In genomic region chr12:31310687-31311086, GRCm38 (mm10) we compare ENCODE assay signal across 22 mouse cellular contexts. TPM values are rescaled to one million over a fixed set of nuclear protein-coding genes. Genes with fewer than 3 reads are reported as not detected.
DNase-seq lines count a peak whose midpoint lies in the region; ATAC-seq and TF ChIP-seq lines count a peak whose summit lies in the region.
"Had no signal": no experiment of that assay in that cellular context is flagged by ENCODE, and none has a peak within 500 bp of the region (broad histone marks: within the 10 kb centered on the region; RNA-seq: fewer than 3 reads in every experiment).

No protein-coding gene starts in this region.

- H3K27me3 ChIP-seq in forebrain, embryonic 10.5 days (ENCODE audit: poor library complexity, severe bottlenecking): no peaks in the 10 kb centered on the region
- no peaks in the 10 kb centered on the region for H3K27me3 ChIP-seq in forebrain, embryonic 11.5 days (ENCODE audit: control insufficient read depth, insufficient read depth, low read length)
- H3K27me3 ChIP-seq in kidney, embryonic 14.5 days (ENCODE audit: control insufficient read depth, insufficient read depth, low read length): no peaks in the 10 kb centered on the region
- H3K27me3 ChIP-seq in kidney, adult 2 months (replicated peaks; ENCODE audit: control insufficient read depth, insufficient read depth, low read length): no peaks in the 10 kb centered on the region
- no peaks in the 10 kb centered on the region for H3K27me3 ChIP-seq in embryonic facial prominence, embryonic 10.5 days (replicated peaks; ENCODE audit: low read depth, poor library complexity, severe bottlenecking)
- H3K27me3 ChIP-seq in neural tube, embryonic 11.5 days (ENCODE audit: control insufficient read depth, insufficient read depth, low read length): no peaks in the 10 kb centered on the region
- H3K27me3 ChIP-seq: heart, embryonic 13.5 days; limb, embryonic 15.5 days; liver, embryonic 15.5 days; midbrain, embryonic 12.5 days; Patski had no signal

- no peak for DNase-seq in forebrain, embryonic 10.5 days (ENCODE audit: extremely low spot score, low spot score)
- no peak for DNase-seq in forebrain, embryonic 11.5 days (ENCODE audit: low spot score)
- no peak for DNase-seq in kidney, adult 2 months
- DNase-seq in embryonic facial prominence, embryonic 10.5 days (ENCODE audit: low spot score): peak; percentile 33
- peak; percentile 31 for DNase-seq in neural tube, embryonic 11.5 days (ENCODE audit: low spot score)
- DNase-seq in thymus, postnatal 14 days: no peak
- DNase-seq: adrenal gland, adult 8-10 months; cerebellum, adult 9-11 months; gastrocnemius, postnatal 36 days; right cerebral cortex, adult 18-20 months had no signal

- no peak for TF ChIP-seq CTCF in kidney, adult 2 months (conservative IDR thresholded peaks at IDR 0.05; ENCODE audit: insufficient read depth, insufficient read length, low read depth, low read length)

- peaks cover 47% of the 10 kb centered on the region for H3K36me3 ChIP-seq in forebrain, embryonic 10.5 days (replicated peaks)
- H3K36me3 ChIP-seq in forebrain, embryonic 11.5 days (ENCODE audit: control insufficient read depth, insufficient read depth, low read length): no peaks in the 10 kb centered on the region
- peaks cover 97% of the 10 kb centered on the region for H3K36me3 ChIP-seq in kidney, embryonic 14.5 days (ENCODE audit: control insufficient read depth, insufficient read depth, low read length)
- H3K36me3 ChIP-seq in kidney, adult 2 months (ENCODE audit: control insufficient read depth, insufficient read depth, low read length): peaks cover 14% of the 10 kb centered on the region
- peaks cover 98% of the 10 kb centered on the region for H3K36me3 ChIP-seq in embryonic facial prominence, embryonic 10.5 days (replicated peaks)
- peaks cover 4% of the 10 kb centered on the region for H3K36me3 ChIP-seq in neural tube, embryonic 11.5 days (ENCODE audit: control insufficient read depth, insufficient read depth, low read length)
- H3K36me3 ChIP-seq: liver, embryonic 15.5 days; midbrain, embryonic 12.5 days had no signal

- no peaks in the 10 kb centered on the region for H3K9me3 ChIP-seq in forebrain, embryonic 10.5 days
- H3K9me3 ChIP-seq in forebrain, embryonic 11.5 days (ENCODE audit: control insufficient read depth, low read length): no peaks in the 10 kb centered on the region
- no peaks in the 10 kb centered on the region for H3K9me3 ChIP-seq in kidney, embryonic 14.5 days (ENCODE audit: control insufficient read depth, low read length)
- H3K9me3 ChIP-seq in embryonic facial prominence, embryonic 10.5 days: no peaks in the 10 kb centered on the region
- no peaks in the 10 kb centered on the region for H3K9me3 ChIP-seq in neural tube, embryonic 11.5 days (ENCODE audit: control insufficient read depth, low read length)
- H3K9me3 ChIP-seq: limb, embryonic 15.5 days; liver, embryonic 15.5 days; midbrain, embryonic 12.5 days had no signal

- H3K9ac ChIP-seq in forebrain, embryonic 11.5 days (ENCODE audit: low read length): no peak overlapping the region
- no peak overlapping the region for H3K9ac ChIP-seq in kidney, embryonic 14.5 days (ENCODE audit: low read depth, low read length)
- H3K9ac ChIP-seq in neural tube, embryonic 11.5 days (ENCODE audit: low read length): no peak overlapping the region
- H3K9ac ChIP-seq: heart, embryonic 13.5 days; limb, embryonic 15.5 days; liver, embryonic 15.5 days; midbrain, embryonic 12.5 days had no signal

- H3K4me1 ChIP-seq in forebrain, embryonic 10.5 days: peaks cover 12% of the 10 kb centered on the region
- no peaks in the 10 kb centered on the region for H3K4me1 ChIP-seq in forebrain, embryonic 11.5 days (replicated peaks; ENCODE audit: control insufficient read depth, insufficient read depth, low read length)
- no peaks in the 10 kb centered on the region for H3K4me1 ChIP-seq in kidney, embryonic 14.5 days (ENCODE audit: control insufficient read depth, insufficient read depth, low read length)
- H3K4me1 ChIP-seq in kidney, adult 2 months (ENCODE audit: control insufficient read depth, insufficient read depth, low read length): no peaks in the 10 kb centered on the region
- peaks cover 16% of the 10 kb centered on the region for H3K4me1 ChIP-seq in embryonic facial prominence, embryonic 10.5 days
- no peaks in the 10 kb centered on the region for H3K4me1 ChIP-seq in neural tube, embryonic 11.5 days (ENCODE audit: control insufficient read depth, insufficient read depth, low read length)
- H3K4me1 ChIP-seq: liver, embryonic 15.5 days; midbrain, embryonic 12.5 days had no signal

- H3K27ac ChIP-seq in forebrain, embryonic 10.5 days: 0 out of 2 replicates have a peak overlapping the region, but pooled peaks have one; percentile 4
- no peak overlapping the region for H3K27ac ChIP-seq in forebrain, embryonic 11.5 days (ENCODE audit: low read depth, low read length)
- no peak overlapping the region for H3K27ac ChIP-seq in kidney, embryonic 14.5 days (ENCODE audit: low read depth, low read length)
- H3K27ac ChIP-seq in kidney, adult 2 months (ENCODE audit: insufficient read depth, low read depth, low read length): no peak overlapping the region
- H3K27ac ChIP-seq in embryonic facial prominence, embryonic 10.5 days (replicated peaks): peak overlapping the region; percentile 40; the same call in 1 of the 2 replicates
- peak overlapping the region; percentile 6; the same call in 1 of the 2 replicates for H3K27ac ChIP-seq in neural tube, embryonic 11.5 days (ENCODE audit: low read depth, low read length)
- H3K27ac ChIP-seq: kidney, postnatal 0 days; limb, embryonic 15.5 days; liver, embryonic 15.5 days; macrophage; midbrain, embryonic 12.5 days had no signal

- ATAC-seq in forebrain, embryonic 11.5 days (replicated peaks; ENCODE audit: low FRiP score): no peak
- 0 out of 2 replicates have a peak, but pooled peaks have one; percentile 22 for ATAC-seq in kidney, embryonic 14.5 days (ENCODE audit: low FRiP score, low TSS enrichment)
- ATAC-seq in neural tube, embryonic 11.5 days (ENCODE audit: insufficient read depth, low FRiP score, low TSS enrichment): no peak
- ATAC-seq in megakaryocyte-erythroid progenitor cell, adult 5-6 weeks (replicated peaks; ENCODE audit: low FRiP score, low TSS enrichment, poor library complexity, severe bottlenecking): no peak
- ATAC-seq: CD4-positive, CD25-positive, alpha-beta regulatory T cell, adult 4 months; forebrain, embryonic 16.5 days; inflammation-experienced regulatory T-cells, adult 6 months; Patski had no signal

- TF ChIP-seq POLR2A in kidney, adult 2 months (IDR thresholded peaks at IDR 0.05; ENCODE audit: low read depth, low read length): no peak

- no peak overlapping the region for H3K4me2 ChIP-seq in forebrain, embryonic 11.5 days (ENCODE audit: low read depth, low read length, severe bottlenecking)
- no peak overlapping the region for H3K4me2 ChIP-seq in kidney, embryonic 14.5 days (replicated peaks; ENCODE audit: low read depth, low read length)
- H3K4me2 ChIP-seq in neural tube, embryonic 11.5 days (ENCODE audit: low read depth): no peak overlapping the region
- H3K4me2 ChIP-seq: heart, embryonic 13.5 days; limb, embryonic 15.5 days; liver, embryonic 15.5 days; midbrain, embryonic 12.5 days had no signal

- WGBS in forebrain, embryonic 10.5 days: 47% methylated on average over 9 of the region's 9 CpGs
- WGBS in forebrain, embryonic 11.5 days: 39% methylated on average over 9 of the region's 9 CpGs
- WGBS in kidney, embryonic 14.5 days: 88% methylated on average over 9 of the region's 9 CpGs
- WGBS in kidney, adult 2 months: 88% methylated on average over 9 of the region's 9 CpGs
- WGBS in embryonic facial prominence, embryonic 10.5 days: 33% methylated on average over 9 of the region's 9 CpGs
- 44% methylated on average over 9 of the region's 9 CpGs for WGBS in neural tube, embryonic 11.5 days

- H3K4me3 ChIP-seq in forebrain, embryonic 10.5 days: no peak overlapping the region
- H3K4me3 ChIP-seq in forebrain, embryonic 11.5 days (ENCODE audit: low read depth, low read length): no peak overlapping the region
- H3K4me3 ChIP-seq in kidney, embryonic 14.5 days (ENCODE audit: low read length): no peak overlapping the region
- no peak overlapping the region for H3K4me3 ChIP-seq in kidney, adult 2 months (ENCODE audit: insufficient read depth, low read depth, low read length)
- H3K4me3 ChIP-seq in embryonic facial prominence, embryonic 10.5 days: no peak overlapping the region
- H3K4me3 ChIP-seq in neural tube, embryonic 11.5 days (ENCODE audit: low read depth, low read length): no peak overlapping the region
- H3K4me3 ChIP-seq: heart, embryonic 13.5 days; limb, embryonic 15.5 days; liver, embryonic 15.5 days; midbrain, embryonic 12.5 days had no signal

RNA-seq across cellular contexts. Expression of gene Dld, which starts 40.6 kb away (rescaled TPM):
- polyA plus RNA-seq in forebrain, embryonic 10.5 days (2016; fragmentation: Nextera tagmentation; extraction: Ambion mirVana): 136 and 137 TPM in 2 replicates
- 133 and 142 TPM in 2 replicates for polyA plus RNA-seq in forebrain, embryonic 11.5 days (2014; fragmentation: Nextera tagmentation; extraction: Ambion mirVana)
- 127 and 145 TPM in 2 replicates for polyA plus RNA-seq in kidney, embryonic 14.5 days (2014; fragmentation: Nextera tagmentation; extraction: Ambion mirVana)
- polyA plus RNA-seq in kidney, adult 2 months (2012; rRNA removed): 50.6 and 72.5 TPM in 2 replicates
- polyA plus RNA-seq in embryonic facial prominence, embryonic 10.5 days (2016; fragmentation: Nextera tagmentation; extraction: Ambion mirVana): 145 and 147 TPM in 2 replicates
- polyA plus RNA-seq in neural tube, embryonic 11.5 days (2014; fragmentation: Nextera tagmentation; extraction: Ambion mirVana): 141 and 156 TPM in 2 replicates
- 81.1 and 83.7 TPM in 2 replicates for total RNA-seq in megakaryocyte-erythroid progenitor cell, adult 5-6 weeks (2014; fragmentation: Nextera tagmentation)
- 165 and 177 TPM in 2 replicates for total RNA-seq in megakaryocyte-erythroid progenitor cell, adult 5-6 weeks (2017)

RNA-seq across cellular contexts. Expression of gene Lamb1, which starts 45.7 kb away (rescaled TPM):
- 22.6 and 23.1 TPM in 2 replicates for polyA plus RNA-seq in forebrain, embryonic 10.5 days (2016; fragmentation: Nextera tagmentation; extraction: Ambion mirVana)
- 22.4 and 24.4 TPM in 2 replicates for polyA plus RNA-seq in forebrain, embryonic 11.5 days (2014; fragmentation: Nextera tagmentation; extraction: Ambion mirVana)
- 65.2 and 121 TPM in 2 replicates for polyA plus RNA-seq in kidney, embryonic 14.5 days (2014; fragmentation: Nextera tagmentation; extraction: Ambion mirVana)
- 41.0 and 46.5 TPM in 2 replicates for polyA plus RNA-seq in kidney, adult 2 months (2012; rRNA removed)
- 37.2 and 42.5 TPM in 2 replicates for polyA plus RNA-seq in embryonic facial prominence, embryonic 10.5 days (2016; fragmentation: Nextera tagmentation; extraction: Ambion mirVana)
- 30.3 and 32.4 TPM in 2 replicates for polyA plus RNA-seq in neural tube, embryonic 11.5 days (2014; fragmentation: Nextera tagmentation; extraction: Ambion mirVana)
- not detected in 2 replicates for total RNA-seq in megakaryocyte-erythroid progenitor cell, adult 5-6 weeks (2014; fragmentation: Nextera tagmentation)
- total RNA-seq in megakaryocyte-erythroid progenitor cell, adult 5-6 weeks (2017): not detected in 2 replicates
- polyA plus RNA-seq: CD4-positive, CD25-positive, alpha-beta regulatory T cell, adult 4 months; inflammation-experienced regulatory T-cells, adult 6 months had no signal

Comparison
In these comparisons a context has a peak if more than half of its experiments do, and no peak if none do; other contexts are left out.
1. H3K27ac ChIP-seq: peak in forebrain, embryonic 10.5 days (single experiment), embryonic facial prominence, embryonic 10.5 days (single experiment) and neural tube, embryonic 11.5 days (single experiment); none in forebrain, embryonic 11.5 days (single experiment), kidney, embryonic 14.5 days (single experiment) and kidney, adult 2 months (single experiment).
2. DNase-seq: peak in embryonic facial prominence, embryonic 10.5 days (single experiment) and neural tube, embryonic 11.5 days (single experiment); none in forebrain, embryonic 10.5 days (single experiment), forebrain, embryonic 11.5 days (single experiment), kidney, adult 2 months (single experiment) and thymus, postnatal 14 days (single experiment).